Mouse (Mus musculus): ENCODE data around the gene Eif2d.
"Not testable (repeated sequence)": the region's sequence is repeated elsewhere in the genome, so short reads cannot be mapped to it uniquely, and the experiment has no call there.

The Eif2d gene

GRCm38 (mm10) chr1:131139102-131140095, 13.6 kb upstream of the Eif2d start:
- DNase-seq (ENCODE audit: low read depth, low spot score): no peak

- no peak for DNase-seq (ENCODE audit: low read depth, low spot score)
These were observed 11.5 kb upstream of the Eif2d start for GRCm38 (mm10) chr1:131141449-131141848.

GRCm38 (mm10) chr1:131142472-131142871, 10.5 kb upstream of the Eif2d start:
- no peak for DNase-seq (ENCODE audit: low read depth, low spot score)

- not testable (repeated sequence) for DNase-seq (ENCODE audit: low read depth, low spot score)
These were observed 7.8 kb upstream of the Eif2d start for GRCm38 (mm10) chr1:131145222-131145621.

- DNase-seq (ENCODE audit: low read depth, low spot score): no peak
These were observed 6.8 kb upstream of the Eif2d start for GRCm38 (mm10) chr1:131146181-131146614.

GRCm38 (mm10) chr1:131149496-131149895, 3.5 kb upstream of the Eif2d start:
- no peak for DNase-seq (ENCODE audit: low read depth, low spot score)

- DNase-seq (ENCODE audit: low read depth, low spot score): no peak
These were observed 2.5 kb downstream of the Eif2d start for GRCm38 (mm10) chr1:131155456-131155855.

- not testable (repeated sequence) for DNase-seq (ENCODE audit: low read depth, low spot score)
These were observed 6.8 kb downstream of the Eif2d start for GRCm38 (mm10) chr1:131159573-131160327.

- no peak for DNase-seq (ENCODE audit: low read depth, low spot score)
These were observed 8.1 kb downstream of the Eif2d start for GRCm38 (mm10) chr1:131161091-131161490.

GRCm38 (mm10) chr1:131164427-131164826, 11.4 kb downstream of the Eif2d start:
- no peak for DNase-seq (ENCODE audit: low read depth, low spot score)

- DNase-seq (ENCODE audit: low read depth, low spot score): no peak
These were observed 14.6 kb downstream of the Eif2d start for GRCm38 (mm10) chr1:131167612-131168011.

GRCm38 (mm10) chr1:131173001-131173400, 20.0 kb downstream of the Eif2d start:
- no peak for DNase-seq (ENCODE audit: low read depth, low spot score)

- no peak for DNase-seq (ENCODE audit: low read depth, low spot score)
These were observed 20.8 kb downstream of the Eif2d start for GRCm38 (mm10) chr1:131173809-131174208.

GRCm38 (mm10) chr1:131174299-131174861, 21.4 kb downstream of the Eif2d start:
- no peak for DNase-seq (ENCODE audit: low read depth, low spot score)

GRCm38 (mm10) chr1:131175189-131175588, 22.2 kb downstream of the Eif2d start:
- DNase-seq (ENCODE audit: low read depth, low spot score): no peak

- no peak for DNase-seq (ENCODE audit: low read depth, low spot score)
These were observed 22.8 kb downstream of the Eif2d start for GRCm38 (mm10) chr1:131175819-131176218.

- DNase-seq (ENCODE audit: low read depth, low spot score): no peak
These were observed 24.3 kb downstream of the Eif2d start for GRCm38 (mm10) chr1:131177249-131177648.

- no peak for DNase-seq (ENCODE audit: low read depth, low spot score)
These were observed 25.1 kb downstream of the Eif2d start for GRCm38 (mm10) chr1:131178083-131178482.

GRCm38 (mm10) chr1:131180386-131180785, 27.4 kb downstream of the Eif2d start:
- DNase-seq (ENCODE audit: low read depth, low spot score): no peak

GRCm38 (mm10) chr1:131181642-131182527, 28.9 kb downstream of the Eif2d start:
- DNase-seq (ENCODE audit: low read depth, low spot score): peak; percentile 63

- DNase-seq (ENCODE audit: low read depth, low spot score): no peak
These were observed 30.2 kb downstream of the Eif2d start for GRCm38 (mm10) chr1:131183201-131183600.
